Mouse (Mus musculus): ENCODE data around the gene Gars. TPM values are rescaled to one million over a fixed set of nuclear protein-coding genes. Genes with fewer than 3 reads are reported as not detected.

Gars gene
- total RNA-seq (2021) = 10 to 100 TPM; 60.8 to 61.1 TPM
- long read RNA-seq, experiment 1, transcript Gars-201 (17 exons, 2,380 nt) = major isoform, 54 of 59 reads
- long read RNA-seq, experiment 1, partial matches to known transcripts = 3 of 59 reads
- long read RNA-seq, experiment 1, other reads (novel, unspliced or antisense) = 2 of 59 reads
- long read RNA-seq, experiment 2, transcript Gars-201 (17 exons, 2,380 nt) = major isoform, 20 of 27 reads
- long read RNA-seq, experiment 2, partial matches to known transcripts = 6 of 27 reads
- long read RNA-seq, experiment 2, other reads (novel, unspliced or antisense) = 1 of 27 reads

DNA sequence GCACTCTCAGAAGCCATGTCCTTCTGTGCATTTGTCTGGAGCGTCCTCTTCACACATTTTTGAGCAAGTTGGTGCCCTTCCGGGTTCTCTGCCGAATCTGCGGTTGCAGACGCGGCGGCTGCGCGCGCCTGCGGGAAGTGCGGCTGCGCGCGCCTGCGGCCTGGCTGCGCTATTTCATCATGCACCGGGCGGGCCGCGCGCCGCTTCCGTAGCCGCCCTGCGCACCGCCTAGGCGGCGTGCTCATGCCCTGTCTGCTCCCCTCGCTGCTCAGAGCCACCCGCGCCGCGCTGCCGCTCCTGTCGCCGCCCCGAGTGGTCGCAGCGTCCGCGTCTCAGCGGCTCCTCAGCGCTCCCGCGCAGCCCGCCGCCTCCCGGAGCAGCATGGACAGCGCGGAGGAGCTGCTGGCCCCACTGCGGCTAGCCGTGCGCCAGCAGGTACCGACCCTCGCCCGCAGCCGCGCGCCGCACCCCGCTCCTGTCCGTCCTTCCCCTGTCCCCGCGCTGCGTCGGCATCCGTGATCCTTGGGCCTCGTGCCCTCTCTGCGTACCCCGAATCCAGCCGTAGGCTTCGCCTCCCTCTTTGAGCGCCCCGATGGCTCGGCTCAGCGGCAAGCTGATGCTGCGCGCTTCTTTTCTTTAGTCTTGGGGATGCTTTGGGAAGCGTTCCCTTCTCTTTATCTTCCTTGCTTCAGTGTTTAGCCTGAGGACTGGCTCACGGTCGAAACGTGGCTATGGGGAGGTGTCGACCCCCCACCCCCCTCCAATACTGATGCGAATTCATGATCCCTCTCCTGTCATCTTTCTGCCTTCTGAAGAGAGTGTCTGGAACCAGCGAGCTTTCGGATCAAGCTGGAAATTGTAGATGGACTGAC is at the start of gene Gars:
Gene Gars (plus strand): TSS at position 209 of the 872 bp plus-strand sequence.
- DNase-seq = peak; percentile 87 to 92

DNA sequence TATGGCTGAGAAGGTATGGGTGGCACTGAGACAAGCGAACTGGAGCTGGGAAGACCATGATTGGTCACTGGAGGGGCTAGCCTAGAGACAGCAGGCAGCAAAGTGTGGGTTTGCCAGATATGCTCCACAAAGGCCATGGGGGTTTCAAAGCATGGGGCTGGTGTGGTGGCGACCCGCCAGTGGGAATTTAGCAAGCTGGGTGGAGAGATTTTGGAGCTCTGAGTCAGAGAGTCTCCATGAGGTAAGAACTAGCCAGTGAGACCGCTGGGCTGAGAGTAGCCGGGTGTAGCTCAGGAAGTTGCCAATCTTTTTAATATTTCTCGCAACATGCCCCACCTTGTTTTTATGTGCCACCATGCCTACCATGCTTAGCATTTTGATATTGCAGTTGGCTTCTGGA is 49.7 kb upstream of the Gars start:
- DNase-seq = no peak

DNA sequence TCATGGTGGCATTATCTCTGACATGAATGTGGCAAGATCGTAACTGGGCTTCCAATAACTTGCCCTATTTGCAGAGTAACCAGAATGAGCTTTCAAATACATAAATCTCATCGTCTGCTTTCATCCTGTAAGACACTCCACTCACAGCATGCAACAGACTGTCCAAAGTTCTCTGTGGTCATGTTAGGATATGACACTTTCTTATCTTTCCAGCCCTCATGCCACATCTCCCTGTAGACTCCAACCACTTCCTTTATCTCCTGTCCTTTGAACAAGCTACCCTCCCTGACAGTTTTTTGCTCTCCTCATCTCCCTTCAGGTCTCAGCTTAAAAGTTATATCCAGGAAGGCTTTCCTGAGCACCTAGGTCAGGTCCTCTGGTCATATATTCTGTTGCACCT is 46.6 kb upstream of the Gars start:
- DNase-seq = no peak

DNA sequence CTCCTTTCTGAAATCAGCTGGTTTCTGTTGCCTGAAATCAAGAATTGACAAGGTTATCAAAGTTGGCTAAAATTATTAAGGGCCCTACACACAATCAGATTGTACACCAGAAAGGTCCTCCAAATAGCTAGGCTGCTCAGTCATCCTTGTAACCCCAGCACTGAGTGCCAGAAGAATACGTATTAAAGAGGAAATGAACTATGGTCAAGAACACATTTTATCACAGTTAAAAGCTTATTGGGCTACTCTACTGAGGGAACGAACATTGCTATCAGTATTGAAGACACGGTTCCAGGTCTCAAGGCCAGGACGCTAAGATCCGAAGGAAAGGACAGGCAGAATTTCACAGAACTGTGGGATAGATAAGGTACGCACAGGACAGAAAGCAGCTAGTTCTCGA is 45.7 kb upstream of the Gars start:
- DNase-seq = no peak

DNA sequence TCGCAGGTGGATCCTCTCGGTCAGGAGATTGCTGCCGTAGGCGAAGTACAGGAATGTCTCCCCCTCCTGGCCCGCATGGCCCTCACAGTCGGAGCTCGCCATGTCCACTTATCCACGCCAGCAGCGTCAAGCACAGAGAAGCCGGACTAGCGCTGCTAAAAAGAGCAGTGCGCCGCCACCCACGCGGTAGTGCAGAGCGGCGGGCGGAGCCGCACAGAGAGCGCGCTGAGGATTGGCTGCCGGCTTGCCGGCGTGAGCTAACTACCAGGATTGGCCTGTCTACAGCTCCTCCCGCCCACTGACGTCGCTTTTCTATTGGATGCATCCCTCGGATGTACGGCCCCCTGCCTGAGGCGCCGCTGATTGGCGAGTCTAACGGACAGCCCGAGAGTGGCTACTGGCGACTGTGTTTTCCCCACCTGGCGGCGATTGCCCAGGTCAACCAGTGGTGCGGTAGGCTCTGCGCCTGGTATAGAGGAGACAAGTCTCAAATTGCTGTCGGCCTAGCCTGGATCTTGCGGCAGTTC is 45.0 kb upstream of the Gars start, which contains the start of gene Ggct:
Gene Ggct (minus strand): TSS at position 217 of the 527 bp plus-strand sequence.
- DNase-seq = peak; percentile 96 to 99

DNA sequence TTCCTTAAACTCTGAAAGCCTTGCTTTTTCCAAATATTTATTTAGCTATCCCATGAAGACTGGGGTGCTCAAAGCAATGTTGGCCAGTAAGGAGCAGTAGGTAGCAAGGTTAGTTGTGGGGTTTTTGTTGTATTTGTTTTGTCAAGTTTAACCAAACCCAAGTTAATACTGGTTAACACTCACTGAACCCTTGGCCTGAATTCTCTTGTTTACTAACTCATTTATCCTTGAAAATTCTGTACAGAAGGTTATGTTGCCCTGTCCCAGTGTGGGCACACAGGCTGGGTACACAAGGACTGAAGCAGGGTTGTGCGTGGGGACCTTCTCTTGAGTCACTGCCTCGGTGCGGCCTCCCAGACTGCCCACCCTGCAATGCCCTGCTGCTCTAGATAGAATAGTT is 41.4 kb upstream of the Gars start:
- no peak for DNase-seq

DNA sequence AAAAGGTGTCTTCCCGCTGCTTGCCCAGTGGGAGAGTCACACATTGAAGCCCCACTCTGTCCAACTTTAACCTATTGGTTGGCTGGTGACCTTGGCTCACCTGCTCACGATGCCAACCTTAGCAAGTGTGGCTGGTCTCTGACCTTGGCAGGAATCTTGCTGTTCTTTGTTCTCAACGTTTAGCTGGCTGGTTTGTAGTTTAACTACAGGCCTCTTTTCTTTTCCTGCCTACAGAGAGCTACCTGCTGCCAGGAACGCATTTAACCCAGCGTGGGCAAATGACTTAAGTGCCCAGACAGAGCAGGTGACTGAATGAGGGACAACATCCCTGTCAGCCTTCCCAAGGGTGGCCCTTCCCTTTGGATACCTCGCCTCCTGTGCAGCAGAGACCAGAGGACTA is 40.1 kb upstream of the Gars start:
- no peak for DNase-seq

DNA sequence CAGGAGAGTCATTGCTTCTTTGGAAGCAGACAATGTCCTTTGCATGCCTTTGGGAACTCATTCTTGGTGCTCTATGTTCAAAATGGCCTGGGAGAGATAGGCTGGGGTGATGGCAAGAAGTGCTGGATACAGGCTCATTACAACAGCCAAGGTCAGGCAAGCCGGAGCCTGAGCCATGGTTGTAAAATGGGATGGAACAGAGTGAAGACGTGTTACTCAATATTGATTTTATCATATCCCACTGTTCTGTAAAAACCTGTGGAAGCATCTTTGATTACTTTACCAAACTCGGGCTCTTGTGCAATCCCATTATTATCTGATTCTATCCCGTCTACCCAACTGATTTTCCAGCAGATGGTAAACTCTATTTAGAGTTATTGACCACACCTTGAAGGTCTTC is 36.5 kb upstream of the Gars start:
- no peak for DNase-seq

DNA sequence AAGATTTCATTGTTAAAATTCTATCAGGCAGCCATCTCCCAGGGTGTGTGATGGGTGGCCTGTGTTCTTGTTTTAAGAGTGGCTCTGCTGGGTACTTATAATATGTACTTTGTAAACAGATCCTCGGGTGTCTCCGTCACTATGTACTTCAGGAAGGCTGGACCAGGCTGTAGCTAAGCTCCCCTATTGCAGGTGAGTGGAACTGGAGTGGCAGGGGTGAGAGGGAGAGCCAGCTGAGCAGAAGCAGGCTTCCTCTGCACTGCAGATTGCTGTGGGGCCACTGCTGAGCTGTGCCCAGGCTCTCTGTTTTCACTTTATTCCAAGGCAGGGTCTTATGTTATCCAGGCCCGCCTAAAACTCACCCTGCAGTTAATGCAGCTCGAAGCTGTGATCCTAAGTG is 35.4 kb upstream of the Gars start:
- no peak for DNase-seq

DNA sequence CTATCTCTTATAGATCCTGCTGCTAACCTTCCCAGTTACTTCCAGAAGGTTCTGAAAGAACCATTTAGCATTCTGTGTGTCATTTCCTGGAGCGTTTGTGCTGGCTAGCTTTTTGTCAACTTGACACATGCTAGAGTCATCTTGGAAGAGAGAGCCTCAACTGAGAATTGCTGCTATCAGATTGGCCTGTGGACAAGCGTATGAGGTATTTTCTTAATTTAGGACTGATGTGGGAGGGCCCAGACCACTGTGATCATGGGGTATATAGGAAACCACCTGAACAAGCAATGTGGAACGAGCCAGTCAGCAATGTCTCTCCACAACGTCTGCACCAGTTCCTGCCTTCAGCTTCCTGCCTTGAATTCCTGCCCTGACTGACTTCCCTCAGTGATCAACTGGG is 34.2 kb upstream of the Gars start:
- DNase-seq = peak; percentile 20 to 68

DNA sequence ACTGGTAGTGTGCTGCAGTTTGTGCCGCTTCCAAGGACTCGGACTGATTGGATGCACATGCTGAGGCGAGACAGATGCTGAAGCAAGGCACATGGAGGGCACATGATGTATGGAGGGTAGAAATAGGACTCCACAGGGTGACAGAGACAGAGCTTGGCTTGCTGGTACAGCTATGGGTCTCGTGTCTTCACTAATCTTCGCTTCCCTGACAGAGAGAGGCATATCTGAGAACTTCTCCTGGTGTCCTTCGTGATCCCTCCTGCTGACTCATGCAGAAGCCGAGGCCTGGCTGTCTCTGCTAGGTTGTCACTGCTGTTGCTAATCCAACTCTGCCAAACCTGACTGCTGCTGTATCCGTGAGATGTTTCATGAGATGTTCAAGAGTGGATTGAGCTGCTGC is 29.4 kb upstream of the Gars start:
- DNase-seq = no peak

DNA sequence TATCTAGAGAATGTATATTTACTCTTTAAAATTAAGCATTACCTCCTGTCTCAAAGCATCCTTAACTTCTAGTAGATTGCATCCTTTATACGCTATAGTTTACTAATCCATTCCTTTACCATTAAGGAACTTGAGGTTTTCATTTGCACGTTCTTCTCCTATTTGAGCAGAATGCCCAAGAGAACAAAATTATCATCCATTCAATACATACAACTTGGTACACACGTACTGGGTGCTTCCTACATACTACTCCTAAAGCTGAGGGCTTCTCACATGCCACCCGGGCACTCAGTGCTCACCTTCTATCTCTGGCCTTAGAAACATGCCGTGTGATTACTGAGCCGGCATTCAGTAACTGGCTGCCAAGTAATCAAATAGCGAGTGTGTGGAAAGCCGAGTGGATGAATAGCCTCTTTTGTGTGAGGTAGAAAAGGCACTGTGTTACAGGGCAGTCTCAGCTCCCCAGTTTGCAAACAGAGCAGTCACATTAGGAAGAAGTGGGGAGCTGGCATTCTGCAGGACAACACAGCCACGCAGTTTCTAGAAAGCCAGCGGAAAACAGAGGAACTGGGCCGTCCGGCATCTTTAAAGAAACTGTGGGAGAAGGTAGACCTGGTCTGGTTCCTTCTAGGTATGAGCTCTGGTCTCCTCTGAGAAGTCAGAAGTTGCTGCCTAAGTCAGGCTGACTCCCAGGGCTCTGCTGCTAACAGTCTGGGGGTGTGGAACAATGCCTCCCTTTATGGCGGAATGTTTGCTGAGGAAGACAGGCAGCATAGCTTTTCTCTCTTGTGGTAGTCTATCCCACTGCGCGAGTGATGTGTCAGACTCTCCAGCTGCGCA is 28.2 kb upstream of the Gars start:
- peak in 1 of 2 experiments; percentile 17 for DNase-seq

DNA sequence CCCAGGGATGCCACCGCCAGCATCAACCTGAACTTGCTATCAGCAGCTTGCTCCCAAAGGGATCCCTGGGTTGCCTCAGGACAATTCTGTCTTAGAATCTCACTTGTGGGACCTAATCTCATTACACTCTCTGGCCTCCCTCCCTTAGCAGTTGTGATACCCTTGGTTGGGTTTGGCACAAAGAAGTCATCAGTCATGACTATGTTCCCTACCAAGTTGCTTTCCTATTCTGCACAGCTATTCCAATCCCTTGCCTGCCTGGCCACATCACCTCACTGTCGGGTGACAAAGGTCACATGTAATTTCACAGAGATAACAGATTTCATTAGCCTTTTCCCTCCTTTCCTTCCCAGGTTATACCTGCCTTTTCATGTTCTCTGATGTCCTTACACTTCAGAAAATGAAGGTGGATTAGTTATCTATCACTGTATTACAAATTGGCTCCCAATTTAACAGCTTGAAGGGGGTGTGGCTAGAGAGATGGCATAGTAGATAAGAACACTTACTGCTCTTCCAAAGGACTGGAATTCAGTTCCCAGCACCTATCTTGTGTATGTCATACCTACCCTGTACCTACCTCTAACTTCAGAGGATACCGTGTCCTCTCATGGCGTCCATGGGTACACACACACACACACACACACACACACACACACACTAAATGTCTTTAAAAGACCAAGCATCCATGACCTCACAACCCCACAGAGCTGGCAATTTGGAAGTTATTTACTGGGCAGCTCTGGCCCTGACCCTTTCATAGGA is 27.3 kb upstream of the Gars start:
- no peak for DNase-seq

DNA sequence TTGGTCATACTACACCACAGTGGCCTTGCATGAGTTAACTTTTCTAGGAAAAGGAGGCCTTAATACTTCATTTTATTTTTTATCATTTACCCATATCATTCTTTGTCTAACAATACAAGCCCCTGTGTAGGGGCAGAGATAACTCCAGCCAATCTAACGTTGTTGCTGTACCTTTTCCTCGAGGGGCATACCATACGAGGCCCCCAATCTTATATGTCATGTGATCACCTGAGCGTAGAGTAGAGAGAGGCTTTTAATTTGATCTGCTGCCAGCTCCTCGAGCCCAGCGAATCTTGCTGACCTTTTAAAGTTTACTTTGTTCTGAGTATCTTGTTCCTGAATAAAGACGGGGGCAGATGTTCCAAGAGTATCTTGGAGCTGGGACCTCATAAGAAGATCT is 25.3 kb upstream of the Gars start:
- no peak for DNase-seq

DNA sequence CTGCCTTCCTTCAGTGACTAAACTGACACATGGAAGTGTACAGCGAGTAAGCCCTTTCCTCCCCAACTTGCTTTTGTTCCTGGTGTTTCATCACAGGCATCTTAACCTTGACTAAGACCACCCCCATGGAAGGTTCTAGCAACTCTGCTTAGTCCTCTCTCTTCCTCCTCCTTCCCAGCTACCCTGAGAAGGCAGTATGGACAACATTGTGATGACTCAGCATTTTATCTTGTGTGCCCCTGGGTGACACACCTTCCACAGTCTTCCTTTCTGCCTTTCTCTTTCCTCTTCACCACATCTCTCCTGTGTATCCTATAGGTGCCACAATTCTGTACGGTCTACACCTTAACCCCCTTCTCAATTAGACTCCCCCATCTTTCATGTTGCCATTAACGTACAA is 23.6 kb upstream of the Gars start:
- no peak for DNase-seq

DNA sequence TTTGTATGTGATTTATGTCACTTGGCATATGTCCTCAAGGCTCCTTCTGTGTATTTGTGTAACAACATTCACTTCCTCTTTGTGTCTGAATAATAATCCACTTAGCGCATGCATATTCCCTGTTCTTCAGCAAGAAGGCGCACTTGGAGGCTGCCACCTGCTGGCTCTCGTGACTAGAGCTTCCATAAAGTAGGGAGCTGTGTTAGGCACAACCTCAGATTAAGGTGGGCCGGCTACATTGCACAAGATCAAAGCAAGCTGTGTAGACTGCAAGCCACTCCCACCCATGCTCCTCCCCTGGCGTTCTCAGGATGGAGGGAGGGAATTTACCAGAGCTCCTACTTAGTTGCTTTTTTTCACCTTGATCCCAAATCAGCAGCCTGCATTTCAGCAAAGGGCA is 21.6 kb upstream of the Gars start:
- peak; percentile 58 to 66 for DNase-seq

DNA sequence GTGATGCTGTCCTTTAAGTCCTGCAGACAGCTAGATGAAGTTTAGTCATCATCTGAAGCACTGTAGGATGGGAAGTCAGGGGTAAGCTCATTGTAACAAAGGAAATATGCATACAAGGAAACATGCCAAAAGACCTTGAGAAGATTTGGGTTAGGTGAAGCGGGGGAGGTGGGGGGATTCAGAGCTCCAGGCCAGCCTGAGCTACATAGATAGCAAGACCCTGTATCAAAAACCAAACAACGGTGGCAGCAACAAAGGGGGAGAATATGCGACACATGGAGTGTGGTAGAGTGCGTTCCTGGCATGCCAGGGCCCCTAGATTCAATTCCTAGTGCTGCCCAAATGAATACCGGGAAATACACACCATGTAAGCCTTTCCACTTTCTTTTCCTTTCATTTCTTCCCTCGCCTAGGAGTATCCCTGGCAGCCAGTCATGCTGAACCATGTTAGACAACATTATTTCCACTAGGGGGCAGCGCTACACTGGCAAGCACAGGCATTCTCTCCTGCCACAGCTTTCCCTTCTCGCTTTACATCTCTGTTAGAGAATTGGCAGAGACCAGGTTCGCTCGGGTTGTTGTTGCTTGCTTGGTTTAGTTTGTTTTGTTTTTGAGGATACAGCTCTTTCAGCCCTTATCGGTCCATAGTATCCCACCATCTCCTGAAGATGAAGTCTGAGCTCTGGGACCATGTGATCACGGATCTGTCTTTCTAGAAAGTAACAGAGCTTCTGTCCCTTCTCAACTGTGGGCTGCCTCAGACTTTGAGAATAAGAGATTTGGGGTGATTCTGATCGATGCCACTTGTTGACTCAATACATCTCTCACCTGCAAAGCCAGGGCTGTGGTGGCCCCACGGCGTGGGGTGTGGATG is 20.9 kb upstream of the Gars start:
- DNase-seq = peak; percentile 74 to 83

DNA sequence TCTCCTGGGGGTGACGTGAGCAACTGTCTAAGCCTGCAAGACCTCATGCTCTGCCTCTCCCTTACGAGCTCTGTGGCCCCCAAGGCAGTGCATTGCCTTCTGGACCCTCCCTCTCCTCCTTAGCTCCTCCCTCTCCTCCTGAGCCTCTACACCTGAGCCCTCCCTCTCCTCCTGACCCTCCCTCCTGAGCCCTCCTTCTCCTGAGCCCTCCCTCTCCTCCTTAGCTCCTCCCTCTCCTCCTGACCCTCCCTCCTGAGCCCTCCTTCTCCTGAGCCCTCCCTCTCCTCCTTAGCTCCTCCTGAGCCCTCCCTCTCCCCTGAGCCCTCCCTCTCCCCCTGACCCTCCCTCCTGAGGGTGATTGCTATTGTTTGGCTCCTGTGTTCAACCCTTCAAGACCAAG is 19.4 kb upstream of the Gars start:
- no peak for DNase-seq

DNA sequence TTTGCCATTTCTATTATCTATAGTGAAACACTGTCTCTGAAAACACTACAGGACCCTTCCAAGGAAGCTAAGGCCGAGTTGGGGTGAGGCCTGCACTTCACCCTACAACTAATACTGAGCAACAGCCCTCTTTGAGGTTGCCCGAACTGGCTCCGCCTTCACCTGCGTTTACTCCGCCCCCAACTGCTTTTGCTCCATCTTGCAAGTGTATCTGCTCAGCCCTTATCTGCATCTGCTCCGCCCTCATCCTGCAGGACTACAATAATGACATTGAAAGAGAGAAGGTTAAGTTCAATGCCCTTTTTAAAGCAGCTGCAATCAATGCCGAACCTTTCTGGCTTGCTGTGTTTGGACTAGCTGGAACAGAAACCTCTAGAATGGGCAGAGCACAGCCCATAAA is 16.0 kb upstream of the Gars start:
- no peak for DNase-seq

DNA sequence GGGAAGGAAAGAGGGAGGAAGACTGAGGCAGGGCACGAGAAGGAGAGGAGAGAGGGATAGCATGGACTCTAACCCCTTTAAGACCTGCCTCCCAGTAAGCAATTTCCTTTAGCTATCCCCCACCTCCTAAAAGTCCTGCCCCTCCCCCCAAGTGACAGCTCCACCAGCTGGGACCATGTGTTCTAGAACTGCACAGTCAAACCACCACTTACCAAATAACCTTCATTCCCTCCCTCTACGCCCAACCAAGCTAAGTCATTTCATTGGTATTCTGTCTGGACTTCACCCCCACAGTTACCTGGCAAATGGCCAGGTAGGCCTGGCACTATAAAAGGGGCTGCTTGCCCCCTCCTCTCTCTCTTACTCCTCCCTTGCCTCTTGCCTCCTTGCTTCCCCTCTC is 10.2 kb upstream of the Gars start:
- peak; percentile 15 to 22 for DNase-seq

DNA sequence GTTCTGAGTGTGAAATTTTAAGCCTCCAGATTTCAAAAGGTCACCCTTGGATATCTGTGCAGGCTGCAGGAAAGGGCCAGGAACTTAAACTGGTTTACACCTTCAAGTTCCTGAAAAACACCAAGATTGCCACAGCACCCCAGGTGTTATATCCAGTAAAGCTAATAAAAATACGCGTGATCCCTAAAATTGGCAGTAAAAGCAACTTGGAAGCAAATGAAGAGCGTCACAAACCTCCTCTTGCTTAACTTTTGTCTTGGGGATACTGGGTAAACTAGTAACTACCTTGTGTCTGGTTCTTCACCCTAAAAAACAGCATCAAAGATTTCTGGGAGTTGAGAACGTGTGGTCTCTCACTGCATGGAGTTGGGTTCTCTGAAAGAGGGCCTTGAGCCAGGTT is 1.1 kb upstream of the Gars start:
- no peak for DNase-seq
